Mouse (Mus musculus) layer of hippocampus, postnatal 25 days (tissue): ENCODE data around the gene Gm19935. TPM values are rescaled to one million over a fixed set of nuclear protein-coding genes. Genes with fewer than 3 reads are reported as not detected.

Experiments used
- microRNA-seq, 2 experiments: library from miRNA; unstranded; fragments of <30 nt; microRNA quantifications; one replicate each; pipeline ENCODE4 v1.2.0; 2021
- total RNA-seq, 2 experiments: library from RNA; stranded (reverse); gene quantifications; 2 replicates each; pipeline ENCODE4 v1.2.3; 2021

Gm19935 gene
- total RNA-seq, 2 experiments from 2014 or later = 1.9 to 2.0 TPM

Small RNA genes within 50 kb of the gene (microRNA-seq; reads per million reads assigned to microRNA genes)
- 0 reads per million in 2 experiments for gene Gm44382

Other genes starting within 250 kb of the Gm19935 start
- gene Chd9, start 11.0 kb upstream of the Gm19935 start, total RNA-seq = 100 to 1,000 TPM; 236 to 287 TPM